Mouse (Mus musculus) mature B cell (primary cell): ENCODE results near the gene Nabp2.

Source experiments
- in situ Hi-C: fragments of 300-500 bp; cut with MboI; formaldehyde crosslinking; loops from 2 replicates; pipeline ENCODE4 v1.14.3; 2019

Nabp2 gene

DNA sequence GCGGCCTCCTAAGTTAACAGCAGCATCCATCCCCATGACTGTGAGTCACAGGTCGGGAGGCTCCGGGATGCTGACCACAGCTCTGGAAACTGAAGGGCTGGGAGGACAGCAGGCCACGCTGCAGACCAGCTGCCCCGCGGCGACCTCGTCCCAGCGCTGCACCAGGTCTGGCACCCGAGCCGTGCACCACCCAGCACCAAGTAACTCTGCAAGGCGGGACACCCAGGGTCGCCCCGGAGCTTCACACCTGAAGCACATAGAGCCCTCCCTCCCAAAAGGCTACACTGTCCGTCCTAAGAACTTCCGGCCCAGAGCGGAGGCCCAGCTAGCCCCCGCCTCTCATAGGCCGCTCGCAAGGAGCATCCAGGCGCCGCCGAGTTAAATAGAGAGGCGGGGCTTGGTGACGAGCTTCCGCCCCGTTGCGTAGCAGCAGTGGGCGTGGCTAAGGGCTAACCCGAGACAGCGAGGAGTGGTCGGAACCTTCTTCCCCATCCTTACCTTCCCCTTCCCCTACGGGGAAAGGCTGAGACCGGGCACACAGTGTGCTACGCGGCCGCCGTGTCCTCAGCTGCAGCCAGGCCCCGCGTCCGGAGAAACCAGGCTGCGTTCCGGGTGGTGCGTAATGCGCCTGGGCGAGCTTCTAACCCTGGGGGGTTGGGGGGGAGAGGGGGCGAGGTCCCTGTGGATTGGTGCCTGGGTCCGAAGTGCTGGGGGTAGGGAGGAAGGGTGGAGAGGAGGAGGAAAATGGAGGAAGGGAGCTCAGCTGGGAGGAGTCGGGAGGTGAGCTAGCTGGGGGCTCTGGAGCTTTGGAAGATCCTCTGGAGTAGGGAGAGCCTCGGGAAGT is at the start of gene Nabp2, which contains the start of gene Rnf41:
Nabp2 (minus strand) TSS at position 282 of the 844 bp plus-strand sequence.
Rnf41 (plus strand) TSS at position 447 of the 844 bp plus-strand sequence.
- in situ Hi-C loops = no loop called here

DNA sequence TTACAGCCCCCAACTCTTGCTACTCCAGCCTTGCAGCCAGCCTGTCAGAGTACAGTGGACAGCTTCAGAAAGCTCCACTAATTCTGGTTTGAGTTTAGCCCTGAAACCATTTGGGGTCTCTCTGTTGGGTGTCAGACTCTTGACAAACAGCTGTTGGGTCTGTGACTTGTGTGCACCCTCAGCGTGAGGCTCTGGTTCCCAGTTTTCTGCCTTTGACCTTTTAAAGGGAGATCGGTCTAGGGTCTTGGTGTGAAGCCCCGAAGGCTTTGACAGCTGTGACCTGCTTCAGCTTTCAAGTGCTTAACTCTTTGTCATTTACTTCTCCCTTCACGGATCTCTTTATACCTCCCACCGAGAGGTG is 49.0 kb upstream of the Nabp2 start:
- in situ Hi-C loops = no loop called here

DNA sequence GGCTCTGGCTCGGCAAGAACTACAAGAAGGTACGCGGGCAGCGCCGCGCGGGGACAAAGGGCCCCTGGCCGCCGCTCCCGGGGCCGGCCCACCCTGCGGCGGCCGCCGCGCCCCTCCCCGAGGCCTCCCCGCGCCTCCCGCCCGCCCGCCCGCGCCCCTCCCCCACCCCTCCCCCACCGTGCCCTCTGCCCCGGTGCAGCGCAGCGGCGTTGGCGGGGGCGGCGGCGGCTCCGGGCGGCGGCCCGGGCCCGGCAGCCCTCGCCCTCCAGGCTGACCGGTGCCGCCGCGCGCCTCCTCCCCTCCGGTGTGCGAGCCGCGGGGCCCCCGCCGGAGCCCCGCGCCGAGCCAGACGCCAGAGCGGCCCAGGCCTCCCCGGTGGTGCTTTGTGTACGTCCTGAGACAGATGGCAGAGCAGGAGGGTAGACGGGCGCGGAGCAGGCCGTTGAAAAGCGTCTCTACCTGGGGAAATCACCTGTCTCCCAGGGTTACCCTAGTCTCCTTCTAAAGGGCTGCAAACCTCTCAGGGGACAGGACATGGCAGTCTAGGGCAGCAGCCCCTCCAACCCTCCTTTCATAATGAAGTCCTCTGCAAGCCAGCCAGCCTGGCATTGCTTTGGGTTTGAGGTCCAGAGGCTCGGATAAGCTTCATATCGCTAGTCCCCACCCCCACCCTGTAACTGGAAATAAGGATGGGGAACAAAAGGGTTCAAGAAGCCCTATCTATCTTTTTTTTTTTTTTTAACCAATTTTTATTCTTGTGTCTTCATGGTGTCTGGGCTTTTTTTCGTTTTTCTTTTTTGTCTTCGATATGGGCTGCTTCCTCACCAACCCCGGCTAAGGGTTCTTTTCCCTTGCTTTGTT is 48.3 kb upstream of the Nabp2 start:
- in situ Hi-C loops = loop anchor here (10.0 kb wide), 1 partner anchor 125 kb away; the partner anchor contains the start of gene Cs

DNA sequence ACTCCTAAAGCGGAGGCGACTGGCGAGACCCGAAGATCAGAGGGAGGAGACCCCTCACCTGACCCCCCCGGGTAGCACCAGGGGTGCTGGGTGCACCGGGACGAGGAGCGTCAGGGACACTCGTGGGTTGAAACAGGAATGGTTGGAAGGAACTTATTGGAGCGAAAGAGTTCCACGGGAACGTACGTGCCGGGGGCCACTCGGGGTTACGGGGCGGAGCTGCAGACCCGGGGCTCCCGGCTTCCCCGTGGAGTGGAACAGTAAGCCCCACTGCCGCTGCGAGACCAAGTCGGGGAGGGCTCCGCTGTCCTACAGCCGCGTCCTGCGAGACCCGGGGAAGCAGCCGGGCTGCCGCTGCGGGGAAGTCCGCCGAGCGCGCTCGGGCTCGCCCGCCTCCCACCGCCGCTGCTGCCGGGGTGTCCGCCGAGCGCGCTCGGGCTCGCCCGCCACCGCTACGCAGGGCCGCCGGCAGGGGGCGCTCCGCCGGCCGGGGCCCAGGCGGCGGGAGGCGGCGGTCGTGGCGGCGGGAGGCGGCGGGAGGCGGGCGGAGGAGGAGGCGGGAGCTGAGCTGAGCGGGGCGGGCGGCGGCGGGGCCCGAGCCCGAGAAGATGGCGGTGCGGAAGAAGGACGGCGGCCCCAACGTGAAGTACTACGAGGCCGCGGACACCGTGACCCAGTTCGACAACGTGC is 47.6 kb upstream of the Nabp2 start, which contains the start of gene Smarcc2:
Smarcc2 (plus strand) TSS at position 530 of the 690 bp plus-strand sequence.
- in situ Hi-C loops = loop anchor here (10.0 kb wide), 1 partner anchor 124 kb away; the partner anchor contains the start of gene Cs

DNA sequence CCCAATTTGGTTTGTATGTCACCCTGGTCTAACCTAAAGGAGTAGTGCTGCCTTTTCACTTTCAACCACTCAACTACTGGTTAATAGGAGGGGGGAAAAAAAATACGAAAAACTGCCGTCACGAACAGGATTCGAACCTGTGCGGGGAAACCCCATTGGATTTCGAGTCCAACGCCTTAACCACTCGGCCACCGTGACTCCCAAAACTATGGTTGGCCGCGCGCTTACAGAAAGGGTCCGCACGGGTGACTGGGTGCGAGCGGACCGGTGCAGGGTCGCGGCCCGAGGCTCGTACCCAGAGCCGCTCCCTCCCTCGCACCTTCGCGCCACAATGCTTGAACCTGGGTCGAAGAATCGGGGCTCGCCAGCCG is 47.0 kb upstream of the Nabp2 start:
- in situ Hi-C loops = loop anchor here (10.0 kb wide), 1 partner anchor 124 kb away; the partner anchor contains the start of gene Cs

DNA sequence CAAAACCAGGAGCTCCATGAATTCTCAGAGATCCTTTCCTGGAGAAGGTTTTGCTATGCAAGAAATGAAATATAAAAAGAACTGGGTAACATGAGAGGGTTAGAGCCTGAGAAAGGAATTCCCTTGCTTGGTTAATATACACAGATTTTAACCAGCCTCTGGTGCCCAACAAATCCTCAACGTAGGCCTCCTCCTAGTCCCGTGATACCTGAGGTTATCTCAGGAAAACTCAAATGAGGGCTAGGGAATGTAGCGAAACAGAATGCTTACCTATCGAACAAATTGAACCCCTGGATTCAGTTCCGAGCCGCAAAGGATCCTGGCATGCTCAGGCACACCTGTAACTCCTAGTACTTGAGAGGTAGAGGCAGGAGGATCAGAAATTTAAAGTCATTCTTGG is 46.4 kb upstream of the Nabp2 start:
- in situ Hi-C loops = loop anchor here (10.0 kb wide), 1 partner anchor 123 kb away; the partner anchor contains the start of gene Cs

DNA sequence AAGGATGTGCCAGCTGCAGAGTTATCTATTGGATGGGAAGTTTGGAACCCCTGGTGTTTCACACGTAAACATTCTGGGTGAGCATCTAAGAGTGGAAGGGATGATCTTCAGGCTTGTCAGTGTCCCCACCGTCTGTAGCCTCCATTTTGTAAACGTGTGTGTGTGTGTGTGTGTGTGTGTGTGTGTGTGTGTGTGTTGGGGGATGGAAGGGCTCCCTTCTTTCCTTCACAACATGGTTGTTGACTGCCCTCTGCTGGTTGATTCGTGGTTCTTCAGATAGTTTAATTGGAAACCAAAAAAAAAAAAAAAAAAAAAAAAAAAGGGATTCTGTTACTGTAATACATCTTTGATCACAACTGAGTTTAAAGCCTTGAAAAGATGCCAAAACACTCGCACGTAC is 44.0 kb upstream of the Nabp2 start:
- in situ Hi-C loops = loop anchor here (10.0 kb wide), 1 partner anchor 120 kb away; the partner anchor contains the start of gene Cs

DNA sequence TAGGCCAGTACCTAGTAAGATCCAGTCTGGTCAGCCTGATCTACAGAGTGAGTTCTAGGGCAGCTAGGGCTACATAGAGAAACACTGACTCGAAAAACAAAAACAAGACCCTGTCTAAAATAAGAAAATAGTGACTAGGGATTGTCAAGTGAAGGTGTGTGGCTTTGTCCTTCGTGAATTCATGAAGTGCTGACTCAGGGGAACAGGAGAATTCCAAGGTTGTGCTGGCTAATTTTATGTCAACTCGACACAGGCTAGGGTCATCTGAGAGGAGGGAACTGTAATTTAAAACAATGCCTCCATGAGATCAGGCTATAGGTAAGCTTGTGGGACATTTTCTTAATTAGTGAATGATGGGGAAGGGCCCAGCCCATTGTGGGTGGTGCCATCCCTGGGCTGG is 43.2 kb upstream of the Nabp2 start:
- in situ Hi-C loops = loop anchor here (10.0 kb wide), 1 partner anchor 120 kb away; the partner anchor contains the start of gene Cs

DNA sequence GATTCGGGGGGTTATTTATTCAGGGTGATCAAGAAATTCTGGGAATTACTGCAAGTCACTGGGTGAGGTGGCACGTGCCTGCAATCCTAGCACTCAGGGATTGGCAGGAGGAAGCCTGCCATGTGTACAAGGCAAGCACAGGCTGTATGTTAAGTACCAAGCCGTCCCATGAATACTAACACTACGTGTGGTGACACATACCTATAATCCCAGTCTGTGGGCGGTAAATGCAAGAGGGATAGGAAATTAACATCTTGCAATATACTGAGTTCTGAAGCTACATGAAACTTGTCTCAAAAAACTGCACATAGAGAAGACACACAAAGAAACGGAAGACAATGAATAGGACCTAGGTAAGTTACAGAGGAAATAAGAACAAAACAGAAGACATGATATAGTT is 39.7 kb upstream of the Nabp2 start:
- in situ Hi-C loops = loop anchor here (10.0 kb wide), 1 partner anchor 116 kb away; the partner anchor contains the start of gene Cs

DNA sequence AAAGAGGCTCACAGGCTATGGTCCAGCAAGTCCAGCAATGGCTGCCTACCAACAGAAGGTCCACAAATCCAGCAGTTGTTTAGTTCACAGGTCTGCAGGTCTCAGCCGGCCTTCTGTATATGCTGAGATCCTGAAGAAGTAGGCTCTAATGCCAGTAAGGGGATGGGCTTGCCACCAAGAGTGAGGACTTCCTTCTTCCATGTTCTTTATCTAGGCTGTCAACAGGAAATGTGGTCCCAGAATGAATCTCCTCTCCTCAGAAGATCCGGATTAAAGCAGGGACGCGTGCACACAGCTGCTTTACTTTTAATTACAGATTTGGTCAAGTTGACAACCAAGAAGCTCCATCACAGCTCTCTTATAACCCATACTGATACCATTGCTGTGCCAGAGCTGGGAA is 34.1 kb upstream of the Nabp2 start:
- in situ Hi-C loops = no loop called here

DNA sequence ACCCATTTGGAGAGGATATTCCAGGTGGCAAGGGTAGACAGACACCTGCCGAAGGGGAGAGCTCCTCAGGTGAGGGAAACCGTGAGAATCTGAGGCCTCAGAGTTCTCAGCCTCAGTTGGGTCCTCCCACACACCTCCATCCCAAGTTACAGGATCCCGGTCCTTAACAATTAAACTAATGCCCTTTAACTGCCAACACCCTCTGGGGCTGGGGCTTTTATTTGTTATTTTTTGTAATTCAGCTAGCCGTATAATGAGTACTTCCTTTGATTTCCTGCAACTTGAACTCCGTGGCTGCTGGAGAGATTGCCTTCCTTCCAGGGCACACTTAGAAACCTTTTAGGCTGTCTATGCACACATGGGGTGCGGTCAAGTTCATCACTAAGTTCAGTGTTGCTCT is 33.1 kb upstream of the Nabp2 start:
- in situ Hi-C loops = loop anchor here (5.0 kb wide), 1 partner anchor 37 kb away; no protein-coding TSS in a partner anchor

DNA sequence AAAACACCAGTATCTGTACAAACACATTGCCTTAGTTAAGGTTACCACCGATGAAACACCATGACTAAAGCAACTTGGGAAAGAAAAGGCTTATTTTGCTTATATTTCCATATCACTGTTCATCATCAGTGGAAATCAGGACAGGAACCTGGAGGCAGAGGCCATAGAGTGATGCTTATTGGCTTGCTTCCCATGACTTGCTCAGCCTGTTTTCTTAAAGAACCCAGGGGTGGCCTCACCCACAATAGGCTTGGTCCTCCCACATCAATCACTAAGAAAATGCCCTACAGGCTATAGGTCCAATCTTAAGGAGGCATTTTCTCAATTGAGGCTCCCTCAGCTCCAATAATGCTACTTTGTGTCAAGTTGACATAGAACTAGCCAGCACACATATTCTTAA is 31.4 kb upstream of the Nabp2 start:
- in situ Hi-C loops = loop anchor here (5.0 kb wide), 1 partner anchor 35 kb away; no protein-coding TSS in a partner anchor

DNA sequence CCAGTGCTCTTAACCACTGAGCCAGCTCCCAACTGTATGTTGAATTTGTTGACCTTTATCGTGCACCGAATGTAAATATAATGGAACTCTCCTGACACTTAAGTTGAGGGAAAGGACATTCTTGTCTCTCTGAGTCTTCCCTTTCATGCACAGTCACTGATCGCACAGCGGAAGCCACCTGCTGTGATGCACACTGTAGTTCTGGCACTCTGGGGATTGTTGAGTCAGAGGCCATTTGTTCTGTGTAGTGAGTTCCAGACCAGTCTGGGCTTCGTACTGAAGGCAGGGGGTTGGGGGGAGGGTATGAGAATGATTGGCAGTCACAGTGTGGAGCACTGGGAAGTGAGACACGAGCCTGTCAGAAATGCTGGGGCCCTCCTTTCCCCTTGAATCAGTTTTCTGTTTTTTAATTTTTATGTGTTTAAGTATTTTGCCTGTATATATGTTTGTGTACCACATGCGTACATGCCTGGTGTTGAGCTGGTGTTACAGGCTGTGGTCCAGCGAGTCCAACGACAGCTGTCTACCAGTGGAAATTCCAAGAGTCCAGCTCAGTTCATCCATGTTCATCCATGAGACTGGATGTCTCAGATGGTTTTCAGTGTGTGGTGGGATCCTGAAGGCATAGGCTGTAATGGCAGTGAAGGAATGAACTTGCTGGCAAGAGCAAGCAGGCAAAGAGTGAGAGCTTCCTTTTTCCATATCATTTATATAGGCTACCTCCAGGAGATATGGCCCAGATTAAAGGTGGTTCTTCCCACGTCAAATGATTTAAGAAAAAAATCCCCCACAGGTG is 30.2 kb upstream of the Nabp2 start:
- in situ Hi-C loops = loop anchor here (5.0 kb wide), 1 partner anchor 34 kb away; no protein-coding TSS in a partner anchor

DNA sequence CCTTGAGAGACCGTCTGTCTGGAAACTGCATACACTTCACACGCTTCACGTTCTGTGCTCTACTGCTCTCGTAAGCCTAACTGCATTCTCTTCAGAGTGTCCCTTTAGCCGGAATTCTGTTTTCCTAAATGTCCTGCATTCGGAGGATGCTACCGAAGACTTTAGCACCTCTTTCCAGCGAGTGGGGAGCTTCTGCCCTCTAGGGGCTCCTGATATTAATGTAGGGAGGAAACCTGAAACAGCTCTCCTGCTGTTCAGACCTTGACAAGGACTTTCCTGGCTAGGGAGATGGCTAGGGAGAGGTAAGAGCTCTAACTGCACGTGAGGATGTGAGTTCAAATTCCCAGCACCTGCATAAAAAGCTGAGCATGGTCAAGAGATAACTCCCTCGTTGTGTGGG is 29.1 kb upstream of the Nabp2 start:
- in situ Hi-C loops = loop anchor here (5.0 kb wide), 1 partner anchor 33 kb away; no protein-coding TSS in a partner anchor

DNA sequence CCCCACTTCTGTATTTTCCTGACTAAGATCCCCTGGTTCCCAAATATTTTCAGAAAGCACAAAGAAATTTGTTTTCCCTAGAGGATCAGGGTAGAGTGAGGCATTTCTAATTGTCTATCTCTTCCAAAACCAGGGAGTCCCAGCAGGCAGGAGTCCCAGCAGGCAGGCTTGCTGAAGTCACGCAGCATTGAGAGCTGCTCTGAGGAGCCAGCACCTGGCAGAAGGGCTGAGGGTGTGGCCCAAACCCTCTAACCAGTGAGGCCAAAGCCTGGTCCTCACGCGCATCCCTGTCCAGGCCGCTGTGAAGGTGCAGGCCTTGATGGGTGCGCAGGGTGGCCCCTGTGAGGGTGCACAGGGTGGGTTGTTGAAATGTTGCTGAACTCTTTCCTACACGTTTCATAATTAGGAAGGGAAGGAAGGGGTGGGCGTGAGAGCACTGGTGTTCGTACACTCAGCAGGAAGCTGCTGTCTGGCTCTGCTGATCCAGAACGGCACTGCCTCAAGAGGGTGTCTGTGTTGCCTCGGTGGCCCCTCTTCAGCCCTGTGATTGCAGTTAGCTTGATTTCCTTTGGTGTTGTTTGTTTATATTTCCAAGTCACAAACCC is 27.5 kb upstream of the Nabp2 start:
- in situ Hi-C loops = no loop called here

DNA sequence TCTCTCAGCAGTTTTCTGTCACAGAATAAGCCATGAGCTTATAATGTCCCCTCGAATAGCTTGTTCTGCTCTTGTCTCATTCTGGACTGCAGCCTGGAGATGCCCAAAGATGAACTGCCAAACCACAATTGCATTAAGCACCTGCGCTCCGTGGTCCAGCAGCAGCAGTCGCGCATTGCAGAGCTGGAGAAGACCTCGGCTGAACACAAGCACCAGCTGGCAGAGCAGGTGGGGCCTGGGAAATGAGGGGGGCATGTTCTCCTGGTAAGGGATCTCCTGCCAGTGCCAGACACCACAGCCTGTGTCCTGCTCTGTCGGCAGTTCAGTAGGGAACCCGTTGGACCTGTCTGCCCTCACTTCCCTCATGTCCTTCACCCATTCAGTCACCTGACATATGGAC is 25.1 kb upstream of the Nabp2 start:
- in situ Hi-C loops = no loop called here

DNA sequence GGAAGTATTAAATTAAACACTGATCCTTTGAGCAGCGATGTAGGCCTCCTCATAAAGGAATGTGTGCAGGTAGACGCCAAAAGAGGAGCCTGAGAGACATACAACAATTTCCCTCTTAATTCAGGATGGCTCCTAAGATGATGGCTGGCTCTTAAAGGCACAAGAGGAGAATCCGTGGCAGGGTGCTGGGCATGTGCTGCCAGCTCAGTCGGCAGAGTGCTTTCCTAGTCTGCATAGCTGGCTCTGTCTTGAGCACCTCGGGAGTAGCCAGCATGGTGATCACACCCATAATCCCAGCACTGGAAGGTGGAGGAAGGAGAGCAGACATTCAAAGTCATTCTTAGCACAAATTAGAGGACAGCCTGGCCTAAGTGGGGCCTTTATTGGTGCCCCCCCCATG is 24.6 kb upstream of the Nabp2 start:
- in situ Hi-C loops = no loop called here

DNA sequence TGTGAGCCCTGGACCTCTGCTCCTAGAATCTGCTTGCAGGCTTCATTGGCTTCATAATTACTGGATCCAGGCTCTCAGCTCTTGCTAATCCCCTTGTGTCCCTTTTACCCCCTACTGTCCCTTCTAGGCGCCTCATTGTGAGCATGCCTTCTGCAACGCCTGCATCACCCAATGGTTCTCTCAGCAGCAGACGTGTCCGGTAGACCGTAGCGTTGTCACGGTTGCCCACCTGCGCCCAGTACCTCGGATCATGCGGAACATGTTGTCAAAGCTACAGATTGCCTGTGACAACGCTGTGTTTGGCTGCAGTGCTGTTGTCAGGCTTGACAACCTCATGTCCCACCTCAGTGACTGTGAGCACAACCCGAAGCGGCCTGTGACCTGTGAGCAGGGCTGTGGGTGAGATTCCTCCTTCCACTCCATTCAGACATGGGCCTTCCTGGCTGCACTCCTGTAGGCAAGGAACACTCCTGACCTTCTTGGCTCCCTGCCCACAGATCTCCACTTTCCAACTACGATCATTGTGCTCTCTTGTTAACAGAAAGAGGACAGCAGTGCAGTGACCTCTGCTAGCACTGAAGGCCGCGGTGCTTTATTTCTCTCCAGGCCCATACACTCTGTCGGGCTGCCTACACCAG is 24.0 kb upstream of the Nabp2 start:
- in situ Hi-C loops = no loop called here

DNA sequence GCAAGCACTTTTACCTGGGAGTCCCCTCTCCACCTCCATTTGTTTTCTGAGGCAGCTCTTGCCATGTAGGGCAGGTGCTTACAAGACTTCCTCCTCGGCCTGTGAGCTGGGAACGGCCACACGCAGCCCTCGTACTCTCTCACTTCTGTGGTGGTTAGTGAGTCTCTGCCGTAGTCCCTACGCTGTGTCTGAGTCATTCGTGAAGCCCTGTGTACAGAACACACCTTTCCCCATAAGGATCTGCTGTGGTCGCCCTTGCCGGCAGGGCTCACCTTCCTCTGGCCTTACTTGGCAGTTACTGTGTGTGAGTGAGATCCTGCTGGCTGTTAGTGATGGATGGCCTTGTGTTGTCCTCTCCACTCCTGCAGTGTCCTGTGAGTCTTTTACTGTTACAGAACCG is 23.4 kb upstream of the Nabp2 start:
- in situ Hi-C loops = no loop called here

DNA sequence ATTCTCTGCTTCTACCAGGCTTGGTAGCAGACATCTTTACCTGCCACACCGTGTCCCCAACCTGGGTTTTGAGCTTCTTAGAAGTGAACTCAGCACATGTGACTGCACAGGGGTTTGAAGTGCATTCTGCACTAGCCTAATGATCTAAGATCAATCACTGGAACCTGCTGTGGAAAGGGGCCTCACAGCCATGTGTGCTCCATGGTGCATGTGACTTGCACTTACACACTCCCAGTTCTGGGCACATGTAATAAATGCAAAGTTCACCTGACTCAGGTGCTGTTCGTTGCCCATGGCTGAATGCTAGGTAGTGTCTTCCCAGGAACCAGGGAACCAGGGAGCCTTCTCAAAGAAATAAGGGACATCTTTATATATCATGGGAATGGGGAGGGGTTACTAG is 22.1 kb upstream of the Nabp2 start:
- in situ Hi-C loops = no loop called here
